Mouse (Mus musculus): ENCODE results near the gene Mcub. TPM values are rescaled to one million over a fixed set of nuclear protein-coding genes. Genes with fewer than 3 reads are reported as not detected.

The Mcub gene
- total RNA-seq, 2 experiments from 2014 or later = 4.1 to 6.5 TPM

GRCm38 (mm10) chr3:129896591-129896990 is 73.4 kb downstream of the Mcub start:
- no peak for DNase-seq (ENCODE audit: low spot score in 2 of 2)

GRCm38 (mm10) chr3:129893143-129893542 is 76.9 kb downstream of the Mcub start:
- DNase-seq (ENCODE audit: low spot score in 2 of 2) = no peak

GRCm38 (mm10) chr3:129892003-129892402 is 78.0 kb downstream of the Mcub start:
- DNase-seq (ENCODE audit: low spot score in 2 of 2) = no peak

GRCm38 (mm10) chr3:129887779-129888517 is 82.1 kb downstream of the Mcub start:
- DNase-seq (ENCODE audit: low spot score in 2 of 2) = no peak

GRCm38 (mm10) chr3:129886430-129886829 is 83.6 kb downstream of the Mcub start:
- DNase-seq (ENCODE audit: low spot score in 2 of 2) = no peak

- DNase-seq (ENCODE audit: low spot score in 2 of 2) = no peak
Observed at GRCm38 (mm10) chr3:129885577-129885976, 84.4 kb downstream of the Mcub start.

- no peak for DNase-seq (ENCODE audit: low spot score in 2 of 2)
Observed at GRCm38 (mm10) chr3:129880925-129881593, 88.9 kb downstream of the Mcub start.

- DNase-seq (ENCODE audit: low spot score in 2 of 2) = no peak
Observed at GRCm38 (mm10) chr3:129879913-129880312, 90.1 kb downstream of the Mcub start.

- peak in 1 of 2 experiments; percentile 9 for DNase-seq (ENCODE audit: low spot score in 2 of 2)
Observed at GRCm38 (mm10) chr3:129879131-129879757, 90.8 kb downstream of the Mcub start.

GRCm38 (mm10) chr3:129878405-129879021 is 91.5 kb downstream of the Mcub start, which contains the start of gene Pla2g12a:
TSS of gene Pla2g12a (plus strand) at chr3:129878606.
- DNase-seq (ENCODE audit: low spot score in 2 of 2) = peak; percentile 92 to 96

GRCm38 (mm10) chr3:129877327-129877726 is 92.7 kb downstream of the Mcub start:
- DNase-seq (ENCODE audit: low spot score in 2 of 2) = no peak

Other genes with a start within 250 kb of the Mcub start
- 1 to 10 TPM; 1.9 to 2.8 TPM for gene Egf, start 214.9 kb downstream of the Mcub start, total RNA-seq (2021)
- gene Lrit3, start 166.2 kb downstream of the Mcub start, total RNA-seq (2021) = not detected
- 1 to 10 TPM in 1 of 2 experiments, under 1 TPM in 1; 0.87 to 1.1 TPM for gene Rrh, start 147.6 kb downstream of the Mcub start, total RNA-seq (2021)
- 10 to 100 TPM; 52.7 to 58.6 TPM for gene Gar1, start 138.8 kb downstream of the Mcub start, total RNA-seq (2021)
- under 1 TPM in 1 of 2 experiments, not detected in 1; 0.32 TPM for gene Cfi, start 134.3 kb downstream of the Mcub start, total RNA-seq (2021)
- 10 to 100 TPM; 20.2 to 22.4 TPM for gene Pla2g12a, start 91.6 kb downstream of the Mcub start, total RNA-seq (2021)
- 10 to 100 TPM in 1 of 2 experiments, 1 to 10 TPM in 1; 9.6 to 11.9 TPM for gene Casp6, start 68.8 kb downstream of the Mcub start, total RNA-seq (2021)
- 10 to 100 TPM; 62.9 to 65.6 TPM for gene Sec24b, start 91.3 kb upstream of the Mcub start, total RNA-seq (2021)
- gene Col25a1, start 161.3 kb upstream of the Mcub start, total RNA-seq (2021) = 10 to 100 TPM; 41.0 to 41.6 TPM